Mouse (Mus musculus): ENCODE measurements around the gene Gp1bb. TPM values are rescaled to one million over a fixed set of nuclear protein-coding genes. Genes with fewer than 3 reads are reported as not detected.

The Gp1bb gene
- total RNA-seq (2023): not detected in 4 replicates

GRCm38 (mm10) chr16:18622019-18622418 lies at the start of gene Gp1bb:
Gene Gp1bb (minus strand): TSS chr16:18622403.

GRCm38 (mm10) chr16:18629390-18630231 lies 7.4 kb upstream of the Gp1bb start, which contains the start of gene Sept5:
Gene Sept5 (minus strand): TSS chr16:18629954.

GRCm38 (mm10) chr16:18626376-18626878 lies 4.2 kb upstream of the Gp1bb start, which contains the start of gene Gm49601:
Gene Gm49601 (minus strand): TSS chr16:18626427.

GRCm38 (mm10) chr16:18589804-18590790 lies 32.1 kb downstream of the Gp1bb start, which contains the start of gene Tbx1:
Gene Tbx1 (minus strand): TSS chr16:18590671.

Other genes starting within 250 kb of the Gp1bb start
- gene Txnrd2, start 196.0 kb downstream of the Gp1bb start, total RNA-seq (2023): 16.0 to 20.5 TPM (median 20.2 TPM) in 4 replicates
- gene Comt, start 195.6 kb downstream of the Gp1bb start, total RNA-seq (2023): 14.3 to 15.3 TPM (median 15.2 TPM) in 4 replicates
- 2.6 to 7.9 TPM (median 6.1 TPM) in 4 replicates for gene Gnb1l, start 123.7 kb downstream of the Gp1bb start, total RNA-seq (2023)
- gene Rtl10, start 123.5 kb downstream of the Gp1bb start, total RNA-seq (2023): 4.0 to 9.6 TPM (median 5.5 TPM) in 4 replicates
- not detected in 4 replicates for gene Tbx1, start 31.7 kb downstream of the Gp1bb start, total RNA-seq (2023)
- gene Gm49601, start 4.0 kb upstream of the Gp1bb start, total RNA-seq (2023): not detected in 4 replicates
- gene Sept5, start 7.6 kb upstream of the Gp1bb start, total RNA-seq (2023): not detected in 4 replicates
- gene Cldn5, start 154.4 kb upstream of the Gp1bb start, total RNA-seq (2023): not detected in 4 replicates
- 86.6 to 109 TPM (median 87.3 TPM) in 4 replicates for gene Ufd1, start 189.4 kb upstream of the Gp1bb start, total RNA-seq (2023)
- 3.7 to 5.3 TPM (median 4.0 TPM) in 4 replicates for gene Cdc45, start 189.6 kb upstream of the Gp1bb start, total RNA-seq (2023)
- gene 2510002D24Rik, start 214.2 kb upstream of the Gp1bb start, total RNA-seq (2023): 36.8 to 42.0 TPM (median 41.6 TPM) in 4 replicates
- gene Gm28539, start 214.2 kb upstream of the Gp1bb start, total RNA-seq (2023): 2.8 to 6.4 TPM (median 3.2 TPM) in 3 of 4 replicates, not detected in the other

All from B cell, adult 62 days (primary cell).